Mouse (Mus musculus) lung, embryonic 16.5 days (tissue): ENCODE results near the gene Magi2. TPM values are rescaled to one million over a fixed set of nuclear protein-coding genes. Genes with fewer than 3 reads are reported as not detected.

Experiments
- ATAC-seq: fragments of 200-750 bp; cut with Nextera tagmentation; 2 replicates; pipeline ENCODE4 v1.8.0; 2017; ENCODE audit warnings: low read depth, mild to moderate bottlenecking, moderate library complexity
- H3K27ac ChIP-seq: fragments of 300-500 bp; sonication (generic); 2 replicates; pipeline ENCODE4 v1.5.1; 2014; ENCODE audit warnings: mild to moderate bottlenecking, control low read depth, low read length
- H3K27me3 ChIP-seq: fragments of 300-500 bp; sonication (generic); 2 replicates; pipeline ENCODE4 v1.6.1; 2014; ENCODE audit warnings: low read depth, low read length, mixed read lengths; ENCODE audit not compliant: control insufficient read depth, insufficient read depth
- H3K36me3 ChIP-seq: fragments of 300-500 bp; sonication (generic); 2 replicates; pipeline ENCODE4 v1.6.1; 2014; ENCODE audit warnings: low read length; ENCODE audit not compliant: control insufficient read depth, insufficient read depth
- H3K4me1 ChIP-seq: fragments of 300-500 bp; sonication (generic); replicated peaks from 2 replicates; pipeline ENCODE4 v1.6.1; 2014; ENCODE audit warnings: low read length, mixed read lengths; ENCODE audit not compliant: control insufficient read depth, insufficient read depth
- H3K4me2 ChIP-seq: fragments of 300-500 bp; sonication (generic); 2 replicates; pipeline ENCODE4 v1.6.1; 2014; ENCODE audit warnings: low read depth, low read length, control low read depth
- H3K4me3 ChIP-seq: fragments of 300-500 bp; sonication (generic); 2 replicates; pipeline ENCODE4 v1.5.1; 2014; ENCODE audit warnings: mild to moderate bottlenecking, low read length, control low read depth
- H3K9ac ChIP-seq: fragments of 300-500 bp; sonication (generic); 2 replicates; pipeline ENCODE4 v1.6.1; 2014; ENCODE audit warnings: low read length, control low read depth
- H3K9me3 ChIP-seq: fragments of 300-500 bp; sonication (generic); 2 replicates; pipeline ENCODE4 v1.6.1; 2016; ENCODE audit warnings: low read length; ENCODE audit not compliant: control insufficient read depth
- WGBS: fragments of 180-500 bp; shearing (Covaris S2); extraction: QIAGEN DNeasy Blood & Tissue Kit; methylation state at CpG from one replicate; pipeline ENCODE4 v1.1.7; 2014; 5-methylcytosine and 5-hydroxymethylcytosine counted together
- polyA plus RNA-seq: library from polyadenylated mRNA; unstranded; fragments of >200 nt; fragmentation: Nextera tagmentation; extraction: Ambion mirVana; gene quantifications from 2 replicates; pipeline ENCODE4 v1.2.1, GENCODE M21; 2015

The Magi2 gene
- polyA plus RNA-seq, 1 experiment from 2014 or later = 2.5 TPM

DNA sequence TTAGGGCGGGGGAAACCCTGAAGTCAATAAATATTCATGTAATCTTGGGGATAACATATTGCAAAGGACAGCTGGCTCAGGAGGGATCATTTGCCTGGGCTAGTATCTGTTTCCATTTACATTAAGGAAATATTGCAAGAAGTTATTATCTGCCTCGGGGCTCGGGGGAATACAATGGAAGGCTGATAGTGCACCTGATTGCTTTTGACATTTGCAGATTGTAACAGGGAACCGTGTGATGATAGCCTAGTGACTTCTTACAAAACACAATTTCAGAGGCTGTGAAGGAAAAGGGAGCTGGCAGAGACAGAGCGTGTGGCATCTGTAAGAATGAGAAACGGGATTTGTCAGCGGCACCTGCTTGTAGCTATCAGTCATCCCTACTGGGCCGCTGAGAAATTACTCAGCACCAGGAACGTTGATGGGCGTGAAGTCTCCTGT, 1356.2 kb downstream of the Magi2 start:
- H3K9ac ChIP-seq = no peak overlapping the region
- no peak overlapping the region for H3K27ac ChIP-seq
- H3K4me3 ChIP-seq = no peak overlapping the region
- no peaks in the 10 kb centered on the region for H3K36me3 ChIP-seq
- H3K27me3 ChIP-seq = no peaks in the 10 kb centered on the region
- H3K4me1 ChIP-seq = no peaks in the 10 kb centered on the region
- no peak for ATAC-seq
- H3K4me2 ChIP-seq = no peak overlapping the region
- WGBS = 47% methylated on average over 10 of the region's 10 CpGs
- H3K9me3 ChIP-seq = no peaks in the 10 kb centered on the region

DNA sequence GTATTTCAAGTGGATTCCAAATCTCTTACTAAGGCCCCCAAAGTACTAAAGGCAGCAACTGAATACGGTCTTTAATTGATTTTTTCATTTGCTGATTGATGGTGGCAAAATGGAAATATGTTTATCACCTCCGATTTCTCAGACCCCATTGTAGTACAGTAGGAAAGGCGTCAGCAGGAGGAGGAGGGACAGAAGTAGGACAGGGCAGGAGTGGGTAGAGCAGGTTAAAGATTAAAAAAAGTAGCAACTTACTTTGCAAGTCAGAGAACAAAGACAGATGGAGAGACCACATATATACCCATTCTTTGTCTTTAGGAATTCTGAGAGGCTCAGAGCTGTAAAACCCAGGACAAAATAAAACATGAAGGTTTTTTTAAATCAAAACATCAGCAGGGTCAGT, 1356.8 kb downstream of the Magi2 start:
- Histone ChIP-seq H3K27me3 (no peaks in the 10 kb centered on the region), H3K4me1 (no peaks in the 10 kb centered on the region), H3K4me3 (no peak overlapping the region), H3K4me2 (no peak overlapping the region), H3K9me3 (no peaks in the 10 kb centered on the region), H3K27ac (no peak overlapping the region), H3K36me3 (no peaks in the 10 kb centered on the region), H3K9ac (no peak overlapping the region)
- no peak for ATAC-seq
- WGBS = 65% methylated on average over 3 of the region's 3 CpGs

DNA sequence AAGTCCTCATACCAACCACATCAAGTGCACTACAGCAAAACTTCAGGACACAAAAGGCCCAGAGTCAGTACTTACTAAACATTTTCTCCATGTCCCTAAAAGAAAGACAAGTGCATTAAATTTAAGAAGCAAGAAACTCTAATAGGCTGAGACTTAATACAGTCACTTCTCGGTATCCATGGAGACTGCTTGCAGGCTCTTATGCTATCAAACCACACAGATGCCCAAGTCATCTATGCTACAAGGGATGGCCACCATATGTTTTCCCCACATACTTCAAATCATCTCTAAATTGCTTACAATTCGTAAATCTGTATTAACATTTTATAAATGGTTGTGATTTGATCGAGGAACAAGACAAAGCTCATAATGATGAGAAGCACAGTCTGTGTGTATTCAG, 1357.9 kb downstream of the Magi2 start:
- Histone ChIP-seq H3K36me3 (no peaks in the 10 kb centered on the region), H3K4me1 (no peaks in the 10 kb centered on the region), H3K4me2 (no peak overlapping the region), H3K9me3 (no peaks in the 10 kb centered on the region), H3K27me3 (no peaks in the 10 kb centered on the region), H3K9ac (no peak overlapping the region), H3K4me3 (no peak overlapping the region), H3K27ac (no peak overlapping the region)
- ATAC-seq = no peak
- WGBS = 82% methylated on average over 3 of the region's 3 CpGs

DNA sequence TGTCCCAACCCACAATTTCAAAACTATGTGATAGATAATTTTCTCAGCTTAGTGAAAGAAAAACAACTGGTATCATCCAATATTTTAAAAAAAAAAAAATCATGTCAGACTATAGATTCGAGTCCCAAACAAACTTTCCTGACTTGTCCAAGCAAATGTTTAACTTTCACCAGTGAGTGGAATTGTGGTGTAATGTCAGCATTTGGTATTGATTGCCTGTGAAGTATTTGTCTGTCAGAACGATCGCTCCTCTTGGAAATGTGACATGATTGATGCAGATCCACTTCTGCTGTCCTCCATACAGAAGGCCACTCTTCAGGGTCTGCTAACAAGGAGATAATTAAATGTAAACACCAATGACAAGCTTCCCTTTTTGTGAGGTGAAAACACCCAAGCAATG, 1362.9 kb downstream of the Magi2 start:
- no peak overlapping the region for H3K27ac ChIP-seq
- no peaks in the 10 kb centered on the region for H3K27me3 ChIP-seq
- no peaks in the 10 kb centered on the region for H3K4me1 ChIP-seq
- WGBS = 15% methylated on average over 3 of the region's 3 CpGs
- no peaks in the 10 kb centered on the region for H3K36me3 ChIP-seq
- no peak overlapping the region for H3K4me3 ChIP-seq
- H3K9ac ChIP-seq = no peak overlapping the region
- ATAC-seq = no peak
- no peaks in the 10 kb centered on the region for H3K9me3 ChIP-seq
- no peak overlapping the region for H3K4me2 ChIP-seq

DNA sequence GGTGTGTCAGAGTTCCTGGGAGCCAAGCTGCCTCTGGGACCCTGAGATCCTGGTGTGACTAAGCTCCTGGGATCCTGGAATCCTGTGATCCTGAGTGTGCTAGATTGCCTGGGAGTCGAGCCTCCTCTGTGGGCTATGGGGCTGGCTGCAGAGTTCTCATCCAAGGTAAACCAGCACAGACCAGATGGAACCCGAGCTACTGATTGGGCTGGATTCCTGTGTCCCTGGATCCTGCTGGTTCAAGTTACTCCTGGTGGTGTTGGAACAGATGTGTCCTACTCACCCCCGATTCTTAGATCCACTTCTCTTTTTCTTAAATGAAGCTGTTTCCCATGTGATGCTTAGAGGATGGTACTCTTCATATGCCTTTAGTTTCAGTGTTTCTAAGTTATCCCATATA, 1371.4 kb downstream of the Magi2 start:
- no peak overlapping the region for H3K9ac ChIP-seq
- H3K4me2 ChIP-seq = no peak overlapping the region
- H3K36me3 ChIP-seq = no peaks in the 10 kb centered on the region
- ATAC-seq = no peak
- no peak overlapping the region for H3K27ac ChIP-seq
- no peaks in the 10 kb centered on the region for H3K4me1 ChIP-seq
- WGBS = 66% methylated on average over 3 of the region's 3 CpGs
- H3K9me3 ChIP-seq = no peaks in the 10 kb centered on the region
- H3K27me3 ChIP-seq = no peaks in the 10 kb centered on the region
- no peak overlapping the region for H3K4me3 ChIP-seq

DNA sequence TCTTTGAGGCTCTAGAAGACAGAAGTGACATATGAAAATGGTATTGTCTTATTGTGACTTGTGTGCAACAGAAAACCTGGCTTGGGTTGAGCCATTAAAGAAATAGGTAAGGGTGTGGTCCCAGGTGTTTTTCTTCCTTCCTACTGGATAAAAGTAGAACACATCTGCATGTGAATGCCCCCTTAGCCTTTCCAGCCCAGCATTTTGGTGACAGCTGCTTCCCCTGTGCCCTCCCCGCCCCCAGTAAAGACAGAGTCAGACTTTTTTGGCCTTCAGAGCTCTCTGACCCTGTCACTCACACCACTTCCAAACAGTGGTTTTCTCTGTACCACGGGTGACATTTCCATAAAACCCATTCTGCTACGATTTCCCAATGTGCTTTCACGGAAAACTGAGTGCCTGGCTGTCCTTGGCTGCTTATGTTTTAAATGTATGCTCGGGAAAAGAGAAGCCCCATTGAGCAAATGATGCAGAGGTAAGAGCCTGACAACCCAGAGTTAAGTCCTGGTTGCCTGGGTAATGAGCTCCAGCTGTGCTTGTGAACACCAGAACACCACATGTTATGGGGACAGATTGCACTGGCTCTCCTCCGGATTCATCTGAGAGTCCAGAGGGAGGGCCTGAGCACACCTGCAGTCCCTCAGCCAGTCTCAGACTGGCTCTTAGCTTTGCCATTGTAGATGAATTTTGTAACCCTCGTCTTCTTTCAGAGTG, 1377.1 kb downstream of the Magi2 start:
- Histone ChIP-seq H3K4me1 (no peaks in the 10 kb centered on the region), H3K27ac (no peak overlapping the region), H3K4me2 (no peak overlapping the region), H3K9ac (no peak overlapping the region), H3K4me3 (no peak overlapping the region), H3K27me3 (no peaks in the 10 kb centered on the region), H3K36me3 (no peaks in the 10 kb centered on the region), H3K9me3 (no peaks in the 10 kb centered on the region)
- WGBS = 48% methylated on average over 7 of the region's 7 CpGs
- ATAC-seq = no peak

DNA sequence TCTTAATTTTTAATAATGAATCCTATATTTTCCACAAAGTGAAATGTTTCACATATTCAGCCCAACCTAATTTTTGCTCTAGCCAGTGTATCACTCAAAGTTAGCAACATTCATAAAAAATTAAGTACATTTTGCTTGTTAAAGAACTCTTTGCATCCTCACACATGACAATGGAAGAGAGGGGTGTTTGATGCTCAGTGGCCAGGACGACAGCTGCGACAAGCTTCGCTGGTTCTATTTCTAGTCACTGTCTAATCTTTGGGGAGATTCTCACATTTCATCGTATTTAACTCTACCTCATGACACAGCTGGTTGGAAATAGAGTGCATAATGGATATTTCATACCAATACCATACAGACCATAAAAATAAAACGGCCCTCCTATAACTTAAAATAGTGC, 1379.7 kb downstream of the Magi2 start:
- no peak overlapping the region for H3K4me3 ChIP-seq
- H3K27me3 ChIP-seq = no peaks in the 10 kb centered on the region
- ATAC-seq = no peak
- H3K4me1 ChIP-seq = no peaks in the 10 kb centered on the region
- no peaks in the 10 kb centered on the region for H3K36me3 ChIP-seq
- 78% methylated on average over 5 of the region's 5 CpGs for WGBS
- H3K9ac ChIP-seq = no peak overlapping the region
- H3K27ac ChIP-seq = no peak overlapping the region
- H3K9me3 ChIP-seq = no peaks in the 10 kb centered on the region
- no peak overlapping the region for H3K4me2 ChIP-seq

DNA sequence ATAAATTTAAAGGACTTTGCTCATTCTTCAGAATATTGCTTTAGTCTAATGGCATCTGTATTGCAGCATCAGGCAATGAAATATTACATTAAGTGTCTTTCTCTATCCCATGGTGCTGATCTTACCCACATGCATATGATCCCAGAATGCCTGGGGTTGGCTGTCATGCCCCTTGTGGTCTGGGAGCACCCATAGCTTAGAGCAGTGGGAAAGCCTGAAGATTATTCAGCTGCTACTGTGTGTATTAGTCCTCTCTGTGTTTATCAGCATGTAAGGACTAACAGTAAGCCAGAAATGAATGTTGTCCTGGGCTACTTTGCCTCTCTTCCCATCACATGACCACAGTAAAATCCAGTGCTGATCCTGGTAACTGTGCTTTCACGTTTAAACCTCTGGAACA, 1380.7 kb downstream of the Magi2 start:
- ATAC-seq = no peak
- Histone ChIP-seq H3K9me3 (no peaks in the 10 kb centered on the region), H3K4me1 (no peaks in the 10 kb centered on the region), H3K36me3 (no peaks in the 10 kb centered on the region), H3K4me2 (no peak overlapping the region), H3K4me3 (no peak overlapping the region), H3K9ac (no peak overlapping the region), H3K27ac (no peak overlapping the region), H3K27me3 (no peaks in the 10 kb centered on the region)
- WGBS = 63% methylated on average over 1 of the region's 1 CpGs

DNA sequence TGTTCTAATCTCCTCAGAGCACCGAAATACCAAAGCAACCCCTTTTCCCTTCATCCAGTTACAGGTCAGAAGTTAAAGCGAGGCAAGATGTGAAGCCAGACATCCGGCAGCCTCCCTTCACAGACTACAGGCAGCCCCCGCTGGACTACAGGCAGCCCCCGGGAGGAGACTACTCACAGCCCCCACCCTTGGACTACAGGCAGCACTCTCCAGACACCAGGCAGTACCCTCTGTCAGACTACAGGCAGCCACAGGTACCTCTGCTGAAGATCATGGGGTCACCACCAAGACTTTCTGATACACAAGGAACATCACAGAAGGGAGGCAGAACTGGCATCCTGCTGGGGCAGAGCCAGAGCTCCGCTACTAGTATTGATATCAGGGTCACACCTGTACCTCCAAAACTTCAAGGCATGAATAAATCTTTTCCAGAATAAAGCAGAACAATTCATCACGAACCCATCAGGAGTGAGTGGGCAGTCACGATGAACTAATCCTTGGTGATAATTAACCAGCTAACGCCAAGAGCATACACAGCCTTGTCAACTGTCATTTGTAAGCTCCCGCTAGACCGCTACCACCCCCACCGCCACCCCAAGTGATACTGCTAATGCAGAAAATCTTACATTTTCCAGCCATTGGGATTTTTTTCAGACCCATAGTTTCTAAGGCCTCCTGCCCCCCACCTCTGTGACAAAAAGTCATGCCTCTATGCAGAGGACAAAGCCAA, 1382.5 kb downstream of the Magi2 start:
- Histone ChIP-seq H3K4me2 (no peak overlapping the region), H3K36me3 (no peaks in the 10 kb centered on the region), H3K4me3 (no peak overlapping the region), H3K9me3 (no peaks in the 10 kb centered on the region), H3K4me1 (no peaks in the 10 kb centered on the region), H3K27ac (no peak overlapping the region), H3K9ac (no peak overlapping the region), H3K27me3 (no peaks in the 10 kb centered on the region)
- whole genome bisulfite sequencing = 80% methylated on average over 12 of the region's 12 CpGs
- ATAC-seq = no peak
